Mouse (Mus musculus) left cerebral cortex, postnatal 4 days (tissue): ENCODE results near the gene Ssh2. TPM values are rescaled to one million over a fixed set of nuclear protein-coding genes. Genes with fewer than 3 reads are reported as not detected.

Source experiments
- DNase-seq: peaks from one replicate; pipeline ENCODE4 v3.0.0-alpha.2; 2022
- intact Hi-C: fragments of 180-260 bp; cut with DNase I; formaldehyde crosslinking; loops from one replicate; pipeline ENCODE4 v1.15.1; 2025
- total RNA-seq, 2 experiments: library from RNA; stranded (reverse); gene quantifications; 2 replicates each; pipeline ENCODE4 v1.2.3; 2021

Ssh2 gene
- total RNA-seq, 2 experiments from 2014 or later: 60.7 to 62.3 TPM

DNA sequence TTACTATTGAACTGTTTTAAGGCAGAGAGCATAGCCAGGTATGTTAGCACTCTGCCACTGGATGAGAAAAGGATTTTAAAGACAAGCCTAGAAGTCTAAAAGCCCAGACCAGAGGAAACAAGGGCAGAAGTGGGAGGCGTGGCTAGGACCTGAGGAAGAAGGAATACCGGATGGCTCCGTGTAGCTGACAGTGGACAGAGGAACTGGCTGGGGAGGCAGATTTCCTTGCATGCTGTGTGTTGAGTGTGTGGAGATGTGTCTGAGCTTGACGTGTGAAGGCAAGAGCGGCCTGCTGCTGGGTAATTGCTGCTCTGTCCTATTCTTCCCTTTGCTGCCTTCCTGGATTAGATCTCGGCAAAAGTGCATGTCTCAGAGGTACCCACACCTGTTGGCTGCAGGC, 286.4 kb downstream of the Ssh2 start:
- intact Hi-C loops: no loop called here
- DNase-seq: no peak

DNA sequence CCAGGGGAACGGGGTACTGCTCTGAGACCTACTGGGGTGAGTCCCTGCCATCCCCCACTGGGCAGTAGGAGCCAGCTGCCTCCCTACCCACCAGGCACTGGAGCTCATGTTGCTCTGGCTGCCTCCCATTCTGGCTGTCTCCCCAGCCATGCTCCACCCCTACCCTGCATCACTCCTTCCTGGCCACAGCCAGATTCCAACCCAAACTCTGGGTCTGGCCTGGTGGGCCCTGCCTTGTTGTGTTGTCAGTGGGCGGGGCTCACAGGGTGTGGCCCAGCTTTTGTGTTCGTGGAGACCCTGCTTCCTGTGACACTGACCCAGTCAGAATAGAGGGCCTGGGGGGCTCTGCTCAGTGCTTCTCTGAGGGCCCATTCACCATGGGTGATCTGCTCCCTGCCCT, 287.4 kb downstream of the Ssh2 start:
- intact Hi-C loops: no loop called here
- DNase-seq: no peak

- no peak for DNase-seq
- intact Hi-C loops: no loop called here
Observed at GRCm38 (mm10) chr11:77504377-77504776, 288.3 kb downstream of the Ssh2 start.

GRCm38 (mm10) chr11:77505291-77505980, 289.3 kb downstream of the Ssh2 start:
- DNase-seq: no peak
- intact Hi-C loops: no loop called here

DNA sequence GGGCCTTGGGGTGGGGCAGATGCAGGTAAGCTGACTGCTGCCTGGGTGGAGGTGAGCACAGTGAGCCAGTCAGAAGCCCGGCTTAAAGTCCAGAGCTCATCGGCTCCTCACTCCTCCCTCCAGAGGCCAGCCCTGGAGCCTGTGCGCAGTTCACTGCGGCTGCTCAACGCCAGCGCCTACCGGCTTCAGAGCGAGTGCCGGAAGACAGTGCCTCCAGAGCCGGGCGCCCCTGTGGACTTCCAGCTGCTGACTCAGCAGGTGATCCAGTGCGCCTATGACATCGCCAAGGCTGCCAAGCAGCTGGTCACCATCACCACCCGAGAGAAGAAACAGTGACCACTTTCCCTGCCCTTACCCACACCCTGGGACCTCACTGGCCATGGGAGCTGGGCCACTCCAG, 290.2 kb downstream of the Ssh2 start:
- intact Hi-C loops: no loop called here
- DNase-seq: no peak

DNA sequence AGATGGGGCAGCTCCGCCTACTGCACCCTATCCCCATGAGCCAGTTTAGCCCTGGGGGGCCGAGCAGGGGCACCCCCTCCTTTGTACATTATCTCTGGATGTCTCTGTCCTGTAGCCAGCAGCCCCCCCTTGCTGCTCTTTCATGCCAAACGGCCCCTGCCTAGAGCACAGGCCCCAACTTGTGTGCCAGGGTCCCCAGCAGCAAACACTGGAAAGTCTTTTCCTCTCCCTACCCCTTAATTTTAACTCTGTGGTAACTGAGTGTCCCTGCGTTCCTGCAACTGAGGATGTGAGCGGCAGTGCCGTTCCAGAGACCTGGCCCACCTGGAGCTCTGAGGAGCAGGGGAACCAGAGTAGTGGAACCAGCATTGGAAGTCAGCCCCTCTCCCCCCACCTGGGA, 290.9 kb downstream of the Ssh2 start:
- intact Hi-C loops: no loop called here
- no peak for DNase-seq

- intact Hi-C loops: no loop called here
- no peak for DNase-seq
Observed at GRCm38 (mm10) chr11:77507426-77507825, 291.3 kb downstream of the Ssh2 start.

GRCm38 (mm10) chr11:77508068-77509021, 292.3 kb downstream of the Ssh2 start:
- peak; percentile 84 for DNase-seq
- intact Hi-C loops: no loop called here

Other genes starting within 250 kb of the Ssh2 start
- gene Slc6a4, start 217.7 kb upstream of the Ssh2 start, total RNA-seq: 1 to 10 TPM; 1.4 to 1.8 TPM
- 10 to 100 TPM; 11.3 to 15.2 TPM for gene Nsrp1, start 137.9 kb upstream of the Ssh2 start, total RNA-seq
- gene Efcab5, start 27.3 kb upstream of the Ssh2 start, total RNA-seq: 1 to 10 TPM; 5.7 to 6.4 TPM
- 1 to 10 TPM; 2.2 to 3.7 TPM for gene Coro6, start 246.1 kb downstream of the Ssh2 start, total RNA-seq